ENCODE assay signal across 23 mouse cellular contexts in genomic region chr1:71370266-71370665, GRCm38 (mm10). TPM values are rescaled to one million over a fixed set of nuclear protein-coding genes. Genes with fewer than 3 reads are reported as not detected.
"Had no signal": no experiment of that assay in that cellular context is flagged by ENCODE, and none has a peak within 500 bp of the region (broad histone marks: within the 10 kb centered on the region; RNA-seq: fewer than 3 reads in every experiment).

No protein-coding gene starts in this region.

- DNase-seq: heart, postnatal 10 days; heart, postnatal 14 days; heart, postnatal 36 days; heart, postnatal 4 days; kidney, adult 11 months; kidney, adult 18-20 months; kidney, adult 2 months; kidney, adult 8-10 months; kidney, adult 9 months; kidney, postnatal 10 days; kidney, postnatal 14 days; kidney, postnatal 25 days; kidney, postnatal 36 days; kidney, postnatal 4 days; layer of hippocampus, adult 9-11 months; layer of hippocampus, postnatal 36 days had no signal

RNA-seq across cellular contexts. Expression of gene Abca12, which starts 44.4 kb away (rescaled TPM):
- total RNA-seq: hematopoietic stem cell, adult 5-6 weeks had no signal
- polyA plus RNA-seq: hindbrain, embryonic 11.5 days; inflammation-experienced regulatory T-cells, adult 6 months; intestine, embryonic 16.5 days; kidney, adult 2 months; kidney, embryonic 14.5 days; kidney, embryonic 16.5 days; kidney, postnatal 0 days had no signal
